Mouse (Mus musculus) liver, adult 2 months (tissue): Measurements from ENCODE around the gene Irak4. TPM values are rescaled to one million over a fixed set of nuclear protein-coding genes. Genes with fewer than 3 reads are reported as not detected.

ENCODE experiments used
- DNase-seq: peaks from one replicate; pipeline ENCODE4 v3.0.0-alpha.2; 2011; ENCODE audit warnings: low read depth, low spot score; ENCODE audit errors: extremely low read depth
- H3K27ac ChIP-seq: fragments of 200-500 bp; replicated peaks from 2 replicates; pipeline ENCODE4 v1.5.1; 2012; ENCODE audit warnings: low read depth, mild to moderate bottlenecking, control low read depth, inconsistent platforms, low read length; ENCODE audit not compliant: insufficient read depth
- H3K27me3 ChIP-seq: fragments of 200-500 bp; 2 replicates; pipeline ENCODE4 v1.6.1; 2012; ENCODE audit warnings: mild to moderate bottlenecking, moderate library complexity, low read length, inconsistent platforms; ENCODE audit not compliant: control insufficient read depth, insufficient read depth
- H3K36me3 ChIP-seq: fragments of 200-500 bp; 2 replicates; pipeline ENCODE4 v1.6.1; 2012; ENCODE audit warnings: low read length, inconsistent platforms; ENCODE audit not compliant: control insufficient read depth, insufficient read depth
- H3K4me1 ChIP-seq: fragments of 200-500 bp; 2 replicates; pipeline ENCODE4 v1.6.1; 2011; ENCODE audit warnings: low read length; ENCODE audit not compliant: control insufficient read depth, insufficient read depth
- H3K4me3 ChIP-seq: fragments of 200-500 bp; 2 replicates; pipeline ENCODE4 v1.5.1; 2011; ENCODE audit warnings: low read depth, mild to moderate bottlenecking, control low read depth, low read length, moderate library complexity; ENCODE audit not compliant: insufficient read depth
- H3K79me2 ChIP-seq: fragments of 200-500 bp; 2 replicates; pipeline ENCODE4 v1.6.1; 2012; ENCODE audit warnings: inconsistent platforms, mild to moderate bottlenecking, low read length, moderate library complexity; ENCODE audit not compliant: control insufficient read depth, insufficient read depth
- H3K9ac ChIP-seq: fragments of 200-500 bp; 2 replicates; pipeline ENCODE4 v1.6.1; 2012; ENCODE audit warnings: low read depth, mild to moderate bottlenecking, control low read depth, inconsistent platforms, low read length
- CTCF ChIP-seq: fragments of 200-500 bp; IDR thresholded peaks from 2 replicates; pipeline ENCODE4 v1.5.1; 2011; ENCODE audit warnings: low read depth, low read length, control low read depth
- POLR2A ChIP-seq: fragments of 200-500 bp; IDR thresholded peaks from 2 replicates; pipeline ENCODE4 v1.6.1; 2011; ENCODE audit warnings: low read length, control low read depth; ENCODE audit not compliant: insufficient read depth; ENCODE audit errors: extremely low read depth
- WGBS: fragments of 180-500 bp; shearing (Covaris S2); methylation state at CpG from one replicate; pipeline ENCODE4 v1.1.7; 2018; 5-methylcytosine and 5-hydroxymethylcytosine counted together
- polyA plus RNA-seq: library from polyadenylated mRNA; depleted of rRNA; stranded (reverse); fragments of >200 nt; gene quantifications from 2 replicates; pipeline ENCODE4 v1.2.3, GENCODE M21; 2012
- total RNA-seq: library from RNA; depleted of rRNA; stranded (reverse); fragments of >200 nt; gene quantifications from 2 replicates; pipeline ENCODE4 v1.2.3, GENCODE M21; 2014

Gene Irak4
- total and polyA plus RNA-seq, 2 experiments = 5.9 to 6.9 TPM

DNA sequence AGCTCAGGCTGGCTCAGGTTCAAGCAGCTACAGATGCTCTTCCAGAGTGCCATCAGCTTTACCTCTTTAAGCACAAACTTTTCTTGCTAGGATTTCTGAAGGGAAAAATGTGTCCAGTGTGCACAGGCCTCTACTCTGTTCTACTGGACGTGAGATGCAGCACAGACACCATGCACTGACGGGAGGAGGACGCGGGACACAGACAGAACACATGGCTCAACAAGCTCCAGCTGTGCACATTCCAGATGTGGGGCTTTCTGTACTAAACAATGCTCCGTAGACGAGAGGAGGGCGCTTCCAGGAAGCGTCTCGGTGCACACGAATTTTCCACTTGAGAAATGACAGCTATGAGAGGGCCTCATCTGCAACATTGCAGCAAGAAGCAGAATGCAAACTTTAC lies 39.7 kb downstream of the Irak4 start:
- DNase-seq = no peak
- H3K9ac ChIP-seq = no peak overlapping the region
- H3K4me3 ChIP-seq = no peak overlapping the region
- H3K36me3 ChIP-seq = peaks cover 54% of the 10 kb centered on the region
- no peak overlapping the region for H3K27ac ChIP-seq
- peaks cover 5% of the 10 kb centered on the region; the same call in 1 of the 2 replicates for H3K4me1 ChIP-seq
- 90% methylated on average over 10 of the region's 10 CpGs for WGBS
- TF ChIP-seq POLR2A (no peak), CTCF (no peak)
- H3K79me2 ChIP-seq = no peaks in the 10 kb centered on the region
- no peaks in the 10 kb centered on the region for H3K27me3 ChIP-seq

DNA sequence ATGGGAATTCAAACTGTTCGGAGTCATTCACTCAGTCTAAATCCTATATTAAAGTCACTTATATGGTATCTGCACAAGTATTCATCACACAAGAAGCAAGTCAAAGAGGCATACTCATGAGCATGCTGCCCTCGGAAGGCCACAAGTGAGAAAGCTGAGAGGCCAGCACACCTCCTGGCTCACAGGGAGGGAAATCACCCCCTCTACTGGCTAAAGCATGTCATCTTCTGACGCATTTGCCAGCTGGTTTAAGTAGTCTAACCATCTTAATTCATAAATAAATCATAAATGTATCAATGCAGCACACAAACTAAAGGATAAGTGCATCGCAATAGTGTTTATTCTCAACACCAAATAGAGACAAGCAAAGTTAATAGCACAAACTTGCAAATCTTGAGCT lies 41.3 kb downstream of the Irak4 start:
- no peak overlapping the region for H3K9ac ChIP-seq
- no peak for DNase-seq
- WGBS = 84% methylated on average over 4 of the region's 4 CpGs
- H3K4me3 ChIP-seq = no peak overlapping the region
- peaks cover 46% of the 10 kb centered on the region for H3K36me3 ChIP-seq
- H3K27ac ChIP-seq = no peak overlapping the region
- H3K79me2 ChIP-seq = peaks cover 7% of the 10 kb centered on the region; the same call in 1 of the 2 replicates
- TF ChIP-seq POLR2A (no peak), CTCF (peak; percentile 36; the same call in 1 of the 2 replicates)
- H3K27me3 ChIP-seq = no peaks in the 10 kb centered on the region
- H3K4me1 ChIP-seq = peaks cover 5% of the 10 kb centered on the region; the same call in 1 of the 2 replicates

DNA sequence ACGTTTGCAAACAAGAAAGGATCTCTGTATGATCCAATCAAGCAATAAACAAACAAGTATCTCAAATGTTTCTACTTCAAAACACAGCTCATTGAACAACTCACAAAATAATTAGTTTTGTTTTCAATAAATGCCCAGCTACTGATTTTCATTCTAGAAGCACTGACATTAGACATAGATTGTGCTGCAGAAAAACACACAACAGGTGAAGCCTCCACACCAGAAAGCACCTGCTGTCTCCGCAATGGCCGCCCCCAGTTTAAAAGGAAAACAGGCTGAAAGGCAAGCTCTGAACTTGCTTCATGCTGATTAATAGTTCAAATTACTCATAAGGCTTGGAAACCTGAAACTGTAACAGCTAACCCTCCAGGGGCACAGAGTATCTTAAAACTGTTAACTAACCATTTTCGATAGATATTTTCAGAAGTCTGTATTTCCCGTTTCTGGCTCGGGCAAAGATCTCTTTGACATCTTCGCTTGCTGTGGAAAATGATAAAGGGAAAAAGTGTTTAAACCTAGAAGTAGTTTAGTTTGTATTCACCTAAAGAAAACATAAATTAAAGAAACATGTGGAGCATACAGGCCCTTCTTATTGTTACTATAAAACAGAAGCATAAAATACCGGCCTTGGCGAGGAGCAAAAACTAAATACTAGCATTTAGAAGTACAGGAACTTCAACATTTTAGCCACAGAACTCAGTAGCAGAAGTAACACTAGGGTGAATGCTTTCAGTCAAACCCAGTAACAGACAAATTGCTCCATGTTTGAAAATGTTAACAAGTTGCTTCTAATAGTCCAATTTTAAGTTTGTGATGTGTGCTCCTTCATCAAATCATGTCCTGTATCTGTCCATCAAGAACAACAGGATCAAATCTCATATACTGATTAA lies 44.6 kb downstream of the Irak4 start:
- H3K4me3 ChIP-seq = no peak overlapping the region
- H3K4me1 ChIP-seq = no peaks in the 10 kb centered on the region
- H3K36me3 ChIP-seq = peaks cover 26% of the 10 kb centered on the region
- peaks cover 7% of the 10 kb centered on the region; the same call in 1 of the 2 replicates for H3K79me2 ChIP-seq
- H3K27me3 ChIP-seq = no peaks in the 10 kb centered on the region
- TF ChIP-seq CTCF (no peak), POLR2A (no peak)
- H3K9ac ChIP-seq = no peak overlapping the region
- no peak overlapping the region for H3K27ac ChIP-seq
- no peak for DNase-seq
- 72% methylated on average over 9 of the region's 9 CpGs for WGBS

DNA sequence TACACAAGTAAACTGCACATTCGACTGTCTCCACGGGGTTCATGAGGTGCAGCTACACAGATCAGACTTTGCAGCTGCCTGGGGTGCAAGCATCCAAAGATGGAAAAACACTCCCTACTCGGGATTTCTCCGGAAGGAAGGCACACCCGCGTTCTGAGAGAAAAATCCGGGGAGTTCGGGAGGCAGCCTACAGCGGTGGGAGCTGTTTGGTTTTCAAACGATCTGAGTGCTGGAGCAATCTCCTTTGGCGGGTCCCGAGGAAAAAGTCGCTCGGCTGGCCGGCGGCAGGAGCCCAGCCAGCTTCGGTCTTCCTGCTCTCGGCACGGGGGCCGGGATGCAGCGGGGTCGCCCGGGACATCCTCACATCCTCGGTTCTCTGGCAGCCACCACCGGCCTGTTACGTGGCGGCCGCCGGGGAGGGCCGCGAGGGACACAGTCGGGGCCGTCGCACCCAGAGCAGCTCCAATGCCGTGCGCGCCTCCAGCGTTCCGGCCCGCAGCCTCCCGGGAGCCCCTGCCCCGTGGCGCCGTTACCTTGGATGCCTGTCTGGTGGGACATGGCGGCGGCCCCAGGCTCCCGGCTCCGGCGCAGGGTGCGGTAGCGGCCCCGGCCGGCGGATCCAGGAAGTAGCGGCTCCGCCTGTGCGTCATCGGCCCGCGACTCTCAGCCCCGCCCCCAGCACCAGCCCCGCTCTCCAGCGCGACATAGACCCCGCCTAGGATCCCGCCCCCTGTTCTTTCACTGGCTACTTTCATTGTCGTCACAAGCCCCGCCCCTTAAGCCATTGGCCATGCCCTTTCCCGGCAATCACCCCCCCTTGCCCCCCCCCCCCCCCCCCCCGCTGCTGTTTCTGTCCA lies 46.0 kb downstream of the Irak4 start, which contains the start of gene Twf1:
Gene Twf1 (minus strand): TSS at position 671 of the 857 bp plus-strand sequence.
- peak within 1 kb of the TSS; percentile 95 for H3K4me3 ChIP-seq
- peak; percentile 85 for DNase-seq
- TF ChIP-seq CTCF (no peak), POLR2A (peak; percentile 77)
- peak within 1 kb of the TSS; percentile 98 for H3K9ac ChIP-seq
- H3K79me2 ChIP-seq = peaks cover 7% of the 10 kb centered on the region; the same call in 1 of the 2 replicates
- WGBS = under 1% methylated on average over 70 of the region's 70 CpGs
- H3K4me1 ChIP-seq = peaks cover 4% of the 10 kb centered on the region; the same call in 1 of the 2 replicates
- H3K36me3 ChIP-seq = peaks cover 14% of the 10 kb centered on the region
- peak within 1 kb of the TSS; percentile 72 for H3K27ac ChIP-seq
- H3K27me3 ChIP-seq = no peaks in the 10 kb centered on the region

DNA sequence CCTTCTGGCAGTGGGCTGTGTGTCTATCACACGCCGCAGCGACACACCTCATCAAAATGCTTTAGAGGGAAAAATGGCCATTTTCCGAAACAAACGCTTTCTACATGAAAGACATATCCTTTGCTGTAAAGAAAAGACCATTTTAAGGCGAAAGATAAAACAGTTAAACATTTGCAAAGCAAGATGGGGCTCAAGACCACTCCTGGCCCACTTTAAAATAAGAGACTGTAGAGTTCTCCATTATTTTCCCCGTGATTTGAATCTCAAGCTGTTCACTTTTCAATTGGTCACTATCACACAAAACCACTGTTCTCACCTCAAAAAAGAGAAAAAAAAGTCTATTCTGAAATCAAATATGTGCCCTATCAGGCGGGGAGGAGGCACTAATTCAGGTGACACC lies 46.6 kb downstream of the Irak4 start:
- WGBS = 14% methylated on average over 8 of the region's 8 CpGs
- no peak for TF ChIP-seq POLR2A
- TF ChIP-seq CTCF = no peak
- no peaks in the 10 kb centered on the region for H3K27me3 ChIP-seq
- H3K36me3 ChIP-seq = peaks cover 8% of the 10 kb centered on the region; the same call in 1 of the 2 replicates
- peaks cover 4% of the 10 kb centered on the region; the same call in 1 of the 2 replicates for H3K4me1 ChIP-seq
- DNase-seq = no peak
- peak overlapping the region; percentile 6; the same call in 1 of the 2 replicates for H3K4me3 ChIP-seq
- H3K9ac ChIP-seq = no peak overlapping the region
- H3K79me2 ChIP-seq = peaks cover 7% of the 10 kb centered on the region; the same call in 1 of the 2 replicates
- no peak overlapping the region for H3K27ac ChIP-seq
